Mouse (Mus musculus) midbrain, embryonic 16.5 days (tissue): ENCODE data around the gene Atrnl1. TPM values are rescaled to one million over a fixed set of nuclear protein-coding genes. Genes with fewer than 3 reads are reported as not detected.

Source experiments
- ATAC-seq: fragments of 200-750 bp; cut with Nextera tagmentation; 2 replicates; pipeline ENCODE4 v1.8.0; 2017; ENCODE audit warnings: moderate TSS enrichment
- H3K27ac ChIP-seq: fragments of 300-500 bp; sonication (generic); 2 replicates; pipeline ENCODE4 v1.5.1; 2014; ENCODE audit warnings: mild to moderate bottlenecking, low read length, mixed read lengths
- H3K27me3 ChIP-seq: fragments of 300-500 bp; sonication (generic); 2 replicates; pipeline ENCODE4 v1.6.1; 2014; ENCODE audit warnings: low read depth, low read length, mixed read lengths; ENCODE audit not compliant: control insufficient read depth, insufficient read depth
- H3K36me3 ChIP-seq: fragments of 300-500 bp; sonication (generic); 2 replicates; pipeline ENCODE4 v1.6.1; 2014; ENCODE audit warnings: mild to moderate bottlenecking, low read length, moderate library complexity, mixed read lengths; ENCODE audit not compliant: control insufficient read depth, insufficient read depth
- H3K4me1 ChIP-seq: fragments of 300-500 bp; sonication (generic); 2 replicates; pipeline ENCODE4 v1.6.1; 2014; ENCODE audit warnings: mild to moderate bottlenecking, low read length, mixed read lengths; ENCODE audit not compliant: control insufficient read depth, insufficient read depth
- H3K4me2 ChIP-seq: fragments of 300-500 bp; sonication (generic); 2 replicates; pipeline ENCODE4 v1.6.1; 2014; ENCODE audit warnings: mild to moderate bottlenecking, low read length, mixed read lengths
- H3K4me3 ChIP-seq: fragments of 300-500 bp; sonication (generic); 2 replicates; pipeline ENCODE4 v1.5.1; 2014; ENCODE audit warnings: low read depth, mild to moderate bottlenecking, low read length, moderate library complexity, mixed read lengths
- H3K9ac ChIP-seq: fragments of 300-500 bp; sonication (generic); 2 replicates; pipeline ENCODE4 v1.6.1; 2014; ENCODE audit warnings: low read depth, low read length, mixed read lengths
- H3K9me3 ChIP-seq: fragments of 300-500 bp; sonication (generic); replicated peaks from 2 replicates; pipeline ENCODE4 v1.6.1; 2014; ENCODE audit warnings: mild to moderate bottlenecking, low read length, mixed read lengths; ENCODE audit not compliant: control insufficient read depth, poor library complexity, severe bottlenecking
- WGBS: fragments of 180-500 bp; shearing (Covaris S2); extraction: QIAGEN DNeasy Blood & Tissue Kit; methylation state at CpG from one replicate; pipeline ENCODE4 v1.1.7; 2014; 5-methylcytosine and 5-hydroxymethylcytosine counted together
- polyA plus RNA-seq: library from polyadenylated mRNA; unstranded; fragments of >200 nt; fragmentation: Nextera tagmentation; extraction: Ambion mirVana; gene quantifications from 2 replicates; pipeline ENCODE4 v1.2.1, GENCODE M21; 2015

Atrnl1 gene
- polyA plus RNA-seq, 1 experiment from 2014 or later, result 8.3 TPM

DNA sequence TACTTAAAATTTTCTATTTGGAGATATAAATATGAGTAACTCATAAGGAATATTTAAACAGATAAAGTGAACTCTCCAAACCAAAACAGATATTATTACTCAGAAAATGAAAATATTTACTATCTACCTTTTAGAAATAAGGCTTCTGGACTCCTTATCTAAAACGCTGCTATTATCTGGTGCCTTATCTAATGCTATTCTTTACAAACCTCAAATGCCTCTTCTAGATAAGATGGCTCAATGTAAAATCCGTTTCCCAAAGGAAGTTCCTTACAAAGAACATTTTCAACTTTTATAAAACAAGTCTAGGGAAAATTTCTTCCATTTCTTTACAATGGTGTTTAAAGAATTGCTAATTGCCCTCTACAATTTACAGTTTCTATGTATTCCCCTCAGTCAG is 156.2 kb downstream of the Atrnl1 start:
- WGBS, result 88% methylated on average over 2 of the region's 2 CpGs
- H3K36me3 ChIP-seq, result no peaks in the 10 kb centered on the region
- no peak overlapping the region for H3K4me2 ChIP-seq
- no peaks in the 10 kb centered on the region for H3K27me3 ChIP-seq
- no peaks in the 10 kb centered on the region for H3K4me1 ChIP-seq
- H3K9ac ChIP-seq, result no peak overlapping the region
- no peak overlapping the region for H3K27ac ChIP-seq
- H3K4me3 ChIP-seq, result no peak overlapping the region
- no peaks in the 10 kb centered on the region for H3K9me3 ChIP-seq
- ATAC-seq, result no peak

DNA sequence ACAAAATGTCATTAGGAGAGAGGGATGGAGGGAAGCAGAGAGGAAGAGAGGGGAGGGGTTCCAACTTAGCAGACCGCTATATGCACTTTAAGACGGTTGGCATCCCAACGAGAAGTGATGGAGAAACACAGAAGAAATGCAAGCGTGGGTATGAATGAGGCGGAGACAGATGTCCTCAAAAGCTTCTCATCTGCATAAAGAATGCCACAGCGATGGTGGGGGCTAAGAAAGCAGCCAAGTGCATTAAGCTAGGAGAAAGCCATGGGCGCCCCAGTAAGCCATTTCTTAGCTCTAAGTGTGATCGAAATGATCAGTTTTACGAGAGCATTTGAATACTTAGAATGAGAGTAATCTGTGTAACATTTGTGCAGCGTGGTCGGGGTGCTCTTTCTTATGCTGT is 157.8 kb downstream of the Atrnl1 start:
- no peak overlapping the region for H3K4me3 ChIP-seq
- no peak overlapping the region for H3K4me2 ChIP-seq
- no peaks in the 10 kb centered on the region for H3K4me1 ChIP-seq
- no peaks in the 10 kb centered on the region for H3K27me3 ChIP-seq
- no peaks in the 10 kb centered on the region for H3K36me3 ChIP-seq
- no peaks in the 10 kb centered on the region for H3K9me3 ChIP-seq
- H3K9ac ChIP-seq, result no peak overlapping the region
- no peak for ATAC-seq
- no peak overlapping the region for H3K27ac ChIP-seq
- WGBS, result 87% methylated on average over 11 of the region's 11 CpGs

DNA sequence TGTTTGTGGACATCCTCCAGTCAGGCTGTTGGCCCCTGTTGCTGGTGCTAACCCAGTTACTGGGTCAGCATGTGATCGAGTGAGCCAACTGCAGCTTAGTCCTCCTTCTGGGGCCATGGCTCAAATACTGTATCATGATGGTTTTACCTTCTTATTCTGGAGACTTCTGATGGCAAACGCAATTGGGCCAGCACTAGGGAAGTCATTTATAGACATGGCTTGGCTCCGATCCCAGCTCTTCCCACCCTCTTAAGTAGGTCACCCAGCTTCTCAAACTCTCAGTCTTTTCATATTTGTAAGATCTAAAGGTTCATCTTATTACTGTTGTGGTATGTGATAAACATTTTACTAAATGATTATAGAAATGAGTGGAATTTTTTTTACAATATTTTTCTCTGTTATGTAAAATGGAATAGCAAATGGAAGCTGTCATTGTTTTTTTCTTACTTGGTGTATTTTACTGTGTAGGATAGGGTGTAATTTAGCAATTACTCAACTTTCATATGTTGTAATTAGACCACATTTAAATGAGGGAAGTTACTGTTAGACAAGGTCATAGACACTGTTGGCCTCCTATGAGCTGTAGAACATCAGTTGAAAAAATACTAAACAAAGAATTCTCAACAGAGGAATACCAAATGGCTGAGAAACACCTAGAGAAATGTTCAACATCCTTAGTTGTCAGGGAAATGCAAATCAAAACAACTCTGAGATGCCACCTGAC is 171.7 kb downstream of the Atrnl1 start:
- Histone ChIP-seq H3K36me3 (no peaks in the 10 kb centered on the region), H3K9me3 (no peaks in the 10 kb centered on the region), H3K9ac (no peak overlapping the region), H3K4me2 (no peak overlapping the region), H3K27ac (no peak overlapping the region), H3K27me3 (no peaks in the 10 kb centered on the region), H3K4me3 (no peak overlapping the region), H3K4me1 (no peaks in the 10 kb centered on the region; the same call in 1 of the 2 replicates)
- ATAC-seq, result no peak
- WGBS, result 89% methylated on average over 3 of the region's 3 CpGs

DNA sequence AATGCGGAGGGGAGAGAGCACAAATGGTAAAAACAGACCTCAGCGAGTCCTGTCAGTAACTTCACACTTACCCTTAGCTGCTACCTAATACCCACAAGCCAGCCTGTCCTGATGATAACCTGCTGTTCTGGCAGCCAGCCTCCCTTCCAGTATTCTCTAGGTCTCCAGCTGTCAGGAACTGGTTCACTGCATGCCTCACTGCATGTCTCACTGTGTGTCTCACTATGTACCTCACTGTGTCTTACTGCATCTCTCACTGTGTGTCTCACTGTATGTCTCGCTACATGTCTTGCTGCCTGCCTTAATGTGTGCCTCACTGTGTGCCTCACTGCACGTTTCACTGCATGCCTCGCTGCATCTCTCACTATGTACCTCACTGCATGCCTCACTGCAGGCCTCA is 175.9 kb downstream of the Atrnl1 start:
- no peaks in the 10 kb centered on the region; the same call in 1 of the 2 replicates for H3K4me1 ChIP-seq
- H3K27me3 ChIP-seq, result no peaks in the 10 kb centered on the region
- WGBS, result 68% methylated on average over 5 of the region's 5 CpGs
- H3K27ac ChIP-seq, result no peak overlapping the region
- H3K9me3 ChIP-seq, result no peaks in the 10 kb centered on the region
- H3K4me2 ChIP-seq, result no peak overlapping the region
- no peaks in the 10 kb centered on the region for H3K36me3 ChIP-seq
- no peak overlapping the region for H3K9ac ChIP-seq
- 0 out of 2 replicates have a peak, but pooled peaks have one; percentile 25 for ATAC-seq
- no peak overlapping the region for H3K4me3 ChIP-seq

DNA sequence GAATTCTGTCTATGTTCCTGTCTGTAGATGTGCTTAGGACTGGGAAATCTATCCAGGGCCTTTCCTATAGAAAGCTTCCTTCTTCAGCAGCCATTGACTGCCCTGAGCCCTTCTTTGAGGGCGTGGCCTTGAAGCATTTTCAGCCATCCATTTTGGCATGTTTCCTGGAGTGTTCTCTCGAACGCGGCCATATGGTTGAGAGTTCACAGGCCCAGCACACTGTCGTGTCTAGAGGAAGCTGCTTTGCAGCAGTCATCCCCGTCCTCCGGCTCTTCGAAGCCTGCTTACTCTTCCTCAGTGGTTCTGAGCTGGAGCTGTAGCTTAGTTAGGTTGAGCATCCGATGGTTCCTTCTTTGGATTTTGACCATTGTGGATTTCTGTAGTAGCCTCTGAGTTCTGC is 191.4 kb downstream of the Atrnl1 start:
- Histone ChIP-seq H3K27ac (no peak overlapping the region), H3K9me3 (no peaks in the 10 kb centered on the region), H3K36me3 (no peaks in the 10 kb centered on the region), H3K4me1 (no peaks in the 10 kb centered on the region), H3K27me3 (no peaks in the 10 kb centered on the region), H3K4me3 (no peak overlapping the region), H3K4me2 (no peak overlapping the region), H3K9ac (no peak overlapping the region)
- WGBS, result 93% methylated on average over 9 of the region's 9 CpGs
- no peak for ATAC-seq

DNA sequence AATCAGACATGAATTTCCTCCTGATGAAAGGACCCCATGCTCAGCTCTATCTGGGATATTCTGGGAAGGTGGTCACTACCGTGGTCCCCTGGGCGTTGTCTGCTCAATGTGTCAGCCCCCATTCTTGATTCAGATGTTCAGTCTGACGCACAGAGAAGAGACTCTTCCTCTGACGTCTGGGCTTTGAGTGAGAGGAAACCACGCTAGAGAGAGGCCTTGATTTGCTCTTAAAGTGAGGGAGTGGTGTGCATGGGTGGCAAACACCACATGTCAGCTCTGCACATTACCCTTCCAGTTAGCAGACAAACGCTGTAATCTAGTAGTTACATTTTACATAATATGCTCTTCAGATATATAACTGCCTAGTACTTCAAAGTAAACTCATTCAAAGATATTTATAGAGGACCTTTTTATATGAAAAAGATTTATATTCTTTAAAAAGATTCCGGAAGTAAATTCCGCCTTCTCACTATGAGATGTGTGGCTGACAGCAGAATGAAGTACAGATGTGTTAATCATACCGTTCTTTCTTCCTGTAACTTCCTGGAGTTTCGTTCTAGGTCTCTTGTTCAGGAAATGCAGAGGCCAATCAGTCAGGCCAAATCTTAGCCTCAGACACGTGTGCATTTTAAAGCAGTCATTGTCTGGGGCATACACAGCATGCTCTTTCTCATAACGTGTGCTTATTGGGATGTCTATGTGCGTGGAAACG is 192.1 kb downstream of the Atrnl1 start:
- no peak overlapping the region for H3K9ac ChIP-seq
- H3K27ac ChIP-seq, result no peak overlapping the region
- H3K9me3 ChIP-seq, result no peaks in the 10 kb centered on the region
- no peak overlapping the region for H3K4me2 ChIP-seq
- no peaks in the 10 kb centered on the region for H3K36me3 ChIP-seq
- WGBS, result 85% methylated on average over 14 of the region's 14 CpGs
- ATAC-seq, result no peak
- no peak overlapping the region for H3K4me3 ChIP-seq
- no peaks in the 10 kb centered on the region for H3K4me1 ChIP-seq
- no peaks in the 10 kb centered on the region for H3K27me3 ChIP-seq

DNA sequence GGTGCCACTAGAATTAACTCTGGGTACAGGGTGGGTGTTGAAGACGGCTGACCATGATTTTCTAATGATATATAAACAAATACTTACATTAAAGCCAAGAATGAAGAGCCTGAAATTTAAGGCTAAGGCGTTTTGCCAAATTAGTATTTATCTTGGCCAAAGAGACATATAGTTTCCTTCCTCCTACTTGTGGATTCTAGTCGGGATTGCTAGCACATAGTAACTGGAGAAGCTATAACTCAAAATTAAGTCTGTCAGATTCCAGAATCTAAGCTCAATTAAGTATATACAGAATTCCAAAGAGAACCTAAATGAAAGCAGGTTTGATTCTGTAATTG is 192.6 kb downstream of the Atrnl1 start:
- Histone ChIP-seq H3K4me2 (no peak overlapping the region), H3K27me3 (no peaks in the 10 kb centered on the region), H3K36me3 (no peaks in the 10 kb centered on the region), H3K4me1 (no peaks in the 10 kb centered on the region), H3K4me3 (no peak overlapping the region), H3K9me3 (no peaks in the 10 kb centered on the region), H3K27ac (no peak overlapping the region), H3K9ac (no peak overlapping the region)
- whole genome bisulfite sequencing, result 84% methylated on average over 3 of the region's 3 CpGs
- ATAC-seq, result no peak

DNA sequence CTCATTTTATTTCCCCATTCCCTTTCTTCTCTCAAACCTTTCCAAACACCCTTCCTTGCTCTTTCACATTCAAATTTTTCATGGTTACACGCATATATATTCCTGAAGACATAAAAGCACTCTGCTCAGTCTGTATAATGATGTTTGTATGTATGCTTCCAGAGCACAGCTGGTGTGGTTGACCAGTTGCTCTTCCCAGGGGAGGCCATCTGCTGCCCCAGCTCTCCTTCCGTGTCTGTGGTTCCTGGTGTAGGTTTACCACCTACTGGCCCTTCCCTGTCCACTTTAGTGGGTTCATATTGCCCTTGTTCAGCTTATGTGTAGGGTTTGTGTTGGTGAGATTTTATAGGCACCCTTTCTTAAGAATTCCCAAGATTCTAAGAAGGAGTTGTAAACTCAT is 197.5 kb downstream of the Atrnl1 start:
- Histone ChIP-seq H3K27me3 (no peaks in the 10 kb centered on the region), H3K9me3 (no peaks in the 10 kb centered on the region), H3K9ac (no peak overlapping the region), H3K4me3 (no peak overlapping the region), H3K27ac (no peak overlapping the region), H3K36me3 (no peaks in the 10 kb centered on the region), H3K4me2 (no peak overlapping the region), H3K4me1 (no peaks in the 10 kb centered on the region)
- WGBS, result 67% methylated on average over 2 of the region's 2 CpGs
- ATAC-seq, result no peak

DNA sequence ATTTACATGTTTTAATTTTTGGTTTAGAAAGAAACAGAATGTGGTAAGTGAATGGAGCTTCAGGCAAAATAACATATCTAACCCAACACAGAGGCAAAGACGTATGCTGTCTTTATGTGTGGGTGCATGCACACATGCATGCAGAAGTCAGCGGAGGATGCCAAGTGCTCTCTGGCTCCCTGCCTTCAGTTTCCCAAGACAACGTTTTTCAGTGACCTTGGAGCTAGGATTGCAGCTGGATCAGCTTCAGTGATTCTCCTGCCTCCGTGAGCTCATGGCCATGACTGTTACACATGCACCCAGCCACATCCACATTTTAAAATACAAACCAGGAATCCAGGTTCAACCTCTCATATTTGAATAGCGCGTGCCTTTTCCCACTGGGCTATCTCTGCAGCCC is 203.5 kb downstream of the Atrnl1 start:
- no peak overlapping the region for H3K4me2 ChIP-seq
- no peak overlapping the region for H3K27ac ChIP-seq
- H3K27me3 ChIP-seq, result no peaks in the 10 kb centered on the region
- no peaks in the 10 kb centered on the region for H3K9me3 ChIP-seq
- H3K4me3 ChIP-seq, result no peak overlapping the region
- H3K9ac ChIP-seq, result no peak overlapping the region
- ATAC-seq, result no peak
- 75% methylated on average over 6 of the region's 6 CpGs for WGBS
- no peaks in the 10 kb centered on the region for H3K36me3 ChIP-seq
- no peaks in the 10 kb centered on the region for H3K4me1 ChIP-seq
